Mouse (Mus musculus): ENCODE data around the gene Calr3.
A peak's percentile ranks its signal among the peaks of the same experiment; 100 is the strongest.

The Calr3 gene

DNA sequence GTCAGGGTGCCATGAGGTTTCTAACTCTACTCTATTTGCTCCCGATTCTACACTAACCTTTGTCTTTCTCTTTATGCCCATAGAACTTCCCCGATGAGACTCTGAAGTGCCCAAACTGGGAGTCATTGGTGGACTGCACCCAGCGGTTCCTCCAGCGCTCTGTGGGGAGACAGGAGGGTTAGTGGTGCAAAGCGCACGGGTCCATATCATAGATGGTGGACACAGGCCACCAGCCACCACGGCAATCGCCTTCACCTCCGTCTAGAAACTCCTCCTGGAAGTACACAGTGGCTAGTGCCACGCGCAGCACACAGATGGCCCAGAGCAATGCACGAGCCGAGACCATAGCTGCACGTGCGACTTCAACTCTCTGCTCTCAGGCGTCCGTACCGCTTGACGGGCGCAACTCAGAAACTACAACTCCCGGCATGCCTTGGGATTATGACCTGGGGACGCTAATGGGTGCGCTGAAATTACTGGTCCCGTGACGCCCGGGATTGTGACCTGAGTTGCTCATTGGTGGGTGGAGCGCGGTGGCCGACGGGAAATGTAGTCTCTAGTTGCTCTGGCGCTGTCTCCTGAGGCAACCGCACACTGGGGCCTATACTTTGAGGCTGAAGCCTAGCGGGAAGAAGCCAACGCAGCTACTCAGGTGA, at the start of gene Calr3, which contains the start of gene 1700030K09Rik:
TSS of gene Calr3 (minus strand) at position 533 of the 656 bp plus-strand sequence.
TSS of gene 1700030K09Rik (plus strand) at position 543 of the 656 bp plus-strand sequence.
- peak; percentile 99 for DNase-seq

DNA sequence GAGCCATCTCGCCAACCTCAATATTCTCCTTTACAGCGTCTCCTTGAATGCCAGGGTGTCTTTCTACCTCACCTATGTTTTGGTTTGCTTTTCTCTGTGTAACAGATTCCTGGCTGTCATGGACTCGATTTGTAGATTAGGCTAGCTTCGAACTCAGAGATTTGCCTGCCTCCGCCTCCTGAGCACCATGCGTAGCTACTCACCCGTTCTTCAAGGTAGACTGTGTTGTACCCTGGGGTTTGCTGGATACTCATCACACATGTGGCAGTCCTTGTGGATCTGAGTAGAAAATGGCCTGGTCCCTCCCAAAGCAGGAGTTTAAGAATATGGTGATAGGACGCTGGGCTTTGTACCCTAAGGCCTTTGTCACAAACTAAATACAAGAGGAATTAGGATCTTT, 49.7 kb upstream of the Calr3 start:
- no peak for DNase-seq

DNA sequence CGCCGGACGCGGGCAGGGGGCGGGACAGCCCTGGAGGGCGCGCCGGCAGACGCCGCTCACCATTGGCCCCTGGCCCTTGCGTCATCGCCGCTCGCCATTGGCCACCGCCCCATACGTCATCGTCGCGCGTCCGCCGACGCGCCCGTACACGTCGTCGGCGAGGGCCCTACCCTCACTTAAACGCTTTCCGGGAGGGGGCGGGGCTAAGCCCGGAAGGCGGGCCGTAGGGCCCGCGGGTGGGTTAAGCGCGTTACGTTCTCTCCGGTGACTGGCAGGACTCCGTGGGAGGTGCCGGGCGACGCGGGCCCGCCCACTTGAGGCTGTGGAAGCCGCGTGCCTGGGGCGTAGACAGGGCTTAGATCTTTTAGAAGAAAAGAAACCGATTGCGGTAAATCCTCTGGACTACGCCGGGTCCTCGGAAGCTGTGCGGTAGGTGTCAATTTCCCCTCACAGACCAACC, 49.0 kb upstream of the Calr3 start:
- peak; percentile 99 for DNase-seq

DNA sequence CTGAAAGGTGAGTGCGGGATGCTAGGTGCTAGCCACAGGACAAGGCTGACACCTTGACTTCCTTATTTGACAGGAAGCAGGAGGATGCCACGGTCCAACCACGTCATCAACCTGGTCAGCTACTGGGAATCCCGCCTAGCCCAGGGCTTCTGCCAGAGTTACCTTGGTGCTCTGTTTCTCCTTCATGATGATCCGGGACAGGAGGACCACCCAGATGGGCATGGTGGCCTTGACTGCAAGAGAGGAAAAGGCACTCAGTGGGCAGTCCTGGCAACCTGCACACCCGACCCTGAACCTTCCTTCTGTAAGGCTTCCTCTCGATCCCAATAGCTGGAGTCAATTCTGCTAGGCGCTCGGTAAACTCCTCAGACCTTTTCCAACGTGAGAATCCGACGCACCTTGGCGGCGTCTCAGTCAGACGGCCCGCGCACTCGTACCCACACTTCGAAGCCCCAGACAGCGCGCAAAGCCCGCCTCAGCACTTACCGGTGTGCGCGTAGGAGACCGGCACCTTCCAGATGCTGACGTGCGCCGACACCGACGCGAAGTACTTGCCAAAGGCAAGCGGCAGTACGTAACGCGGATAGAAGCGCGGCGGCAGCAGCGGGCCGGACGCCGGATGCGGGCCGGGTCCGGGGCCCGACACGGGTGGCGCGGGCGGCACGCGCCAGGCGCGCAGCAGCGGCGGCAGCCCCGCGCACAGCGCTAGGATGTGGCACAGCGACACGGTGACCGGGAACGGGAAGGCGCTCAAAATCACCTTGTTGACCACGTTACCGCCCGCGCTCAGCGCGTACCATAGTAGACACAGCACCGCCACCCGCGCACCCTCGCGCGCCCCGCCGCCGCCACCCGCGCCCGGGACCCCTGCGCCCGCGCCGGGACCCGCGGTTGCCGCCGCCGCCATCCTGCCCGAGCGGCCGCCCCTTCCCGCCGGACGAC, 48.3 kb upstream of the Calr3 start, which contains the start of gene Slc35e1:
TSS of gene Slc35e1 (minus strand) at position 935 of the 942 bp plus-strand sequence.
- DNase-seq = no peak

DNA sequence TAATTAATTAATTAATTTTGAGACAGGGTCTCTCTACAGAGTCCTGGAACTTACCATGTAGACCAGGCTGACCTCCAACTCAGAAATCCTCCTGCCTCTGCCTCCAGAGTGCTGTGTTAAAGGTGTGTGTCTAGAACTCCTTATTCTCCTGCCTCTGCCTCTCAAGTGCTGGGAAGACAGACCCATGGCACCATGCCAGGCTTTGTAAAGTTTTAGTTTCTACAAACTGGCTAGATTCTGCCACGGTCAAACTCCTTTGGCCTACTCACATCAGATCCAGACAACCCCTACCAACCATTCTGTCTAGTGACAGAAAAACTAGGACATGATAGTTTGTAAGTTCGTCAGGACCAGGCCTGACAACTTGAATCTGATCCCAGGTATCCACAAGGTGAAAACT, 47.3 kb upstream of the Calr3 start:
- DNase-seq = no peak

DNA sequence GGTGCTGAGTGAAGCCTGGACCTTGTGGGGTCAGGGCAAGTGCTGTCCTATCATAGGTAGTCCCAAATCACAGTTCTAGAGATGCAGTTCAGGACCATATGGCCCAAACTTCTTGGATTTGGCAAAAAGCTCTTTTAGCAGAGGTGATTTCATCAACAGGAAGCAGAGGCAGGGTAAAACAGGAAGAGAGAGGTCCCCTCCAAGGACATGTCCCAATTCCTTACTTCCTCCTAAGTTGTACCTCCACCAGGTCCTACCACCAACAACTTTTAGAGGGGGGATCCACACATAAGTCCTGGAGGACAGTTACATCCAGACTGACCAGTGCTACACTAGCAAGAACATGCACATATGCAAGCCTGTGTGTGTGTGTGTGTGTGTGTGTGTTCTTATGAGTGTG, 43.3 kb upstream of the Calr3 start:
- DNase-seq = no peak

DNA sequence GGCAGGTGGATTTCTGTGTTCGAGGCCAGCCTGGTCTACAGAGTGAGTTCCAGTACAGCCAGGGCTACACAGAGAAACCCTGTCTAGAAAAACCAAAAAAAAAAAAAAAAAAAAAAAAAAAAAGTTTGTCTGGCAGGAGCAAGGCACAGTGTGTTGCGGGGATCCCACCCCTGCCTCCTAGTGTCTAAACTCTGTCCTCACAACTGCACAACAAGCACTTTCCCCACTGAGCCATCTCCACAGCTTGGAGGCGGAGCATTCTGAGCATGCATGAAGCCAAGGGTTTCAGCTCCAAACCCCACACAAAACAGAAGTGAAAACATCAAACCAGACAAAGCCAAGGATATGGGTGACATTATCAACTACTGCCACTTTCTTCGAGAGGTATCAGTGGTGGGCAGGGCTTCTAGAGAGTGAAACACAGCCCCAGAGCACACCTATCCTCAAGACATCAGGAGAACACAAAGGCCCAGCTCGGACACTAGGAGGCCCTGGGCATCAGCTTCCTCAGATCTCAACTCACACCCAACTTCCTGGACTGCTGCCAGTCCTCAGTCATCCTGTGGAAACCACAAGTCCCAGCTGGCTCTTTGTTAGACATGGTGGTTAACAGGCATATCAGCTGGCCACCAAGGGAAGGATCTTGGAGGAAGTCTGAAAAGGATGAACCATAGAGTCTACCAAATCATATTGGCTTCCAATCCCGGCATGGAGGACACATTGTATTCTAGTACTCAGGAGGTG, 42.0 kb upstream of the Calr3 start:
- DNase-seq = peak; percentile 76

DNA sequence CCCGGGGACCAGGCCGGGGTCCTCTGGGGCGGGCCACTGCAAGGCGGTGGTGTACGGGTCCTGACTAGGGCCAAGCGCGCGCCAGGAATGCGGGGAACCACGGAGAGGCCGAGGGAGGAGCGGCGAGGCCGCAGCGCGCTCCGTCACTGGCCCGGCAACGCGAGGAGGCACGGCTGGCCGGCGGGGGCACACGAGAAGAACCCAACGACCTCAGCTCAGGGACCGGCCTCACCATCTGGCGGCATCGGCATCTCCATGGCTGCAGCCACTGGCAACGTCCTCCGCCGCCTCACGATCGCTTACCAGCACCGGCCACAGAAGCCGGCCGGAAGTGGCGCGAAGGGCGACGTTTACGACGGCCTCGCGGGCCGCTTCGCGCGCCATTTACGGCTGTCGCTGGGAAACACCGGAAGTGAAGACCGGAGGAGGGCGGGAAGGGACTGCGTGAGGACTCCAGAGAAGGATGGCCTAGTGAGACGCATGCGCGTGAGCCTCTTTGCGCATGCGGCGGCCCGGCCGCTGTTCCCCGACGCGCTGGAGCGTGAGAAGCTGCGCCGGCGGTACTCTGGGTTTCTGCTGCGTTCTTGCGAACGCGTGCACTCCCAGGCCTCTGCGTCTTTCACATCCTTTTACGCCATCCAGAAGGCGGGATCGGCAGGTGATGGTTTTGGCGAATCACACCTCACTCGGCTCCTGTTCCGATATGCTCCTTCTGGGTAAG, 31.3 kb upstream of the Calr3 start, which contains the start of gene Cherp:
TSS of gene Cherp (minus strand) at position 401 of the 721 bp plus-strand sequence.
- peak; percentile 99 for DNase-seq

DNA sequence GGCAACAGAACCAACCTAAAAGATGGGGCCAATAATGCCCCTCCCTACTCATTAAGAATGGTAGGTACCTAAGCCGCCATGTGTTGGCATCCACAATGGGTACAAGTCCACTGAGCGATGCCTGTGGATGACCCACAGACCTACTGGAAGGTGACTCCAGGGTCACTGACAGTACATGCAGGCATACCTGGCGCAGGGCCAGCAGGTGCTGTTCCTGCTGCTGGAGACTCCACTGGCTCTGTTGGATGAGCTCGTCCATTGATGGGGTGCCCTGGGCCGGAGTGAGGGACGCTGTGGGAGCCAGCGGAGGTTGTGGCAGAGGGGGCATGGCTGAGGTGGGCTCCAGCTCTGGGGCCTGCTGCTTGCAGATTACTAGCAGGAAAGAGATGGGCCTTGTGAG, 27.0 kb upstream of the Calr3 start:
- DNase-seq = no peak

DNA sequence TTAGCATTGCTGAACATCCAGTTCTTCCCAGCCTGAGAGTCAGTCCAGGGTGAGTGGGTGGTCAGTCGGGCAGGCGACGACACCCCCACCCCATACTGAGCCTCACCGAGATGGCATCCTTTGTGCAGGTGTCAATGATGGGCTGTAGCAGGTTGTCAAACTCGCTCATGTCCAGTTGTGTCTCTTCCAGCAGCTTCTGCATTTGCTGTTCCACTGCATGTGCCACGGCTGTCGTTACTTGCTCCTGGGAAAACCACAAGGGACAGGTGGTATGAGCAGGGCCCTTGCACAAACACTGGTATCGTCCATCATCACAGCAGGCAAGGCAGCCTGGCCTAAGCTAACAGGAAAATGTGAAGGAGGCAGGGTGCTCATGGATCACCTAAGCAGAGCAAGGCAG, 26.3 kb upstream of the Calr3 start:
- DNase-seq = no peak

DNA sequence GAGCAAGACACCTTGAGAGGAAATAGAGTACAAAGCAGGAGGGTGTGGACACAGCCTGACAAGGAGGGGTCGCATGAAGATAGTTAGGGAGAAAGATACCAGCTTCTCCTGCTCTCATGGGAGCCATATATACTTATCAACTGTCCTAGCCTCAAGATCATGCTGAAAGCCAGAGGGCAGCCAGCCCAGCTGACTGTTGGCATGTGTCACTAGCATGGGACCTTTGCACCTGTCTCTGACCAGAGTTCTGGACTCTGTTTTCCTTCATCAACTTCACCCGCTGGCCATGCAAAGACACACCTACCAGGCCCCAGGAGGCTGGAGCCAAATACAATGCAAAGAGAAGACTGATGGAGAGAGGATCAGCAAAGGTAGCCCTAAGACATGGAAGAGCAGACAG, 25.6 kb upstream of the Calr3 start:
- no peak for DNase-seq

DNA sequence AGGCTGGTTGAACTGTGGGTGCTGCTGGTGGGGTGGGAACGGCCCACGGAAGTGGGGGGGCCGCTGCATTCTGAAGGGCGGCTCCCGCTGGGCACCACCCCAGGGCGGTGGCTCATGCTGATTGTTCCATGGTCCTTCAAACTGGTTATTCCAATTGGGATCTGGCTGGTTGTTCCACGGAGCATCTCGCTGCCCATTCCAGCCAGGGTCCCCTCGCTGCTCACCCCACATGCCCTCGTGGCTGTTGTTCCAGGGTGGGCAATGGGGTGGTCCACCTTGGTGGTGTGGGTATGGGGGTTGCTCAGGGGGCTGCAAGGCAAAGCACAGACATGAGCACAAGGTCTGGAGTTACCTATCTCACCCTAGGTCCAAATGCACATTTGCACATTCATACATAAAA, 20.5 kb upstream of the Calr3 start:
- no peak for DNase-seq

DNA sequence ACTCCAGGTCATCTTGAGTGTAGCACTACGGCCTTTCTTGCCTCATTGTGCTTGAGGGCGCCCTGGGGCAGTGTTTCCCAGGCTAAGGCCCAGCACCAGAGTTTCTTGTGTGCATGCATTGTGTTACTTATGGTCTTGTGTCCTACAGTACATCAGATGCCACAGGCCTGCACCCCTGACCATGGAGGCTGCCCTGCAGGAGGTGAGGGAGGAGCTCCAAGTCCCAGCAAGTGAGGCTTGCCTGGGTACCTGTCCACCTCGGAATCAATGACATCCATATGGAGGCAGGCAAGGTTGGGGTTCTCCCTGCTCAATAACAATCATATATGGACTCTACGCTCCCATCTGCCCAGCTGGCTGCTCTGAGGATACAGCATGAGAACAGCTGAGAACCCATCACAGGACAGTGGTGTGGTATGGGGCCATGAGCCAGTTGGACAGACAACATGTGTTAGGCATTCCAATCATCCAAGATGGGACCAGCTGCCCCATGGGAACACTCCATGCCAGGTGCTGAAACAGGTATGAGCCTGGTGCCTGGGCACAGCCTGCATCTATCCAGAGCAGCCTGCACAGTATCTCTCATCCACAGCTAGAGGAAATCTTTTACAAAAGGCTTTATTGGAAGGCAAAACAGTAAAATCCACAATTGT, 16.3 kb upstream of the Calr3 start:
- no peak for DNase-seq

DNA sequence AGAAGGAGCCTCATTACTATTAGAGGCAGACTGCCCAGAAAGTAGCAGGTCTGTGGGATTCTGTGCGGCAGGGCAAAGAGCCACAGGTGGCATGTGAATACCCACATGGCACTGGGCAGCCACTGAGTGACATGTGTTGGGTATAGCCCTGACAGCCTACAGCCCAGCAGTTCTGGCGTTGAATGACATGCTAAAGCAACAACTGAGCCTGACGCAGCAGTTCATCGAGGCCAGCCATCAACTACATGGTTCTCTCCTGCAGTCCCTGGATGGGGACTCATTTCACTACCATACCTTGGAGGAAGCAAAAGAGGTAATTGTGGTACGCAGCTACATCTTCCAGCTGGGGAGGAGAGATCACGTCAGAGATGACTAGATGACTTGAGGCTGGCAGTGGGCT, 14.8 kb upstream of the Calr3 start:
- no peak for DNase-seq

DNA sequence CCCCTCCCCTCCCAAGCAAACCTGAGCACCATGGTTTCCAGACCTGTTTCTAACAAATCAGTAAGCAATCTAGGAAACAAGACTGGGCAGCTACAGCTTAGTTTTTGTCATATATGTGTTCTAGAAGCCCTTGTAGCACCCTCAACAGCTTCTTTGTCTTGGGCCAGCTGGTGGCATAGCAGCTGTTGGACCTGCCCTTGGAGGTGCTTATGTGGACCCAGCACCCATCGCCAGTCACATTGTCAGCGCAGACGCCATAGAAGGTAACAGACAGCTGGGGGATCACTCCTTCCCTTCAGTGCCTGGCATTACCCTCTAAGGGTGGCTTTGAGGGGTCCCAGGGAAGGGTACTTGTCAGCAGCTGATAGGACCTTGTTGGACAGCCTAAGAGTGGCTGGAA, 14.1 kb upstream of the Calr3 start:
- no peak for DNase-seq

DNA sequence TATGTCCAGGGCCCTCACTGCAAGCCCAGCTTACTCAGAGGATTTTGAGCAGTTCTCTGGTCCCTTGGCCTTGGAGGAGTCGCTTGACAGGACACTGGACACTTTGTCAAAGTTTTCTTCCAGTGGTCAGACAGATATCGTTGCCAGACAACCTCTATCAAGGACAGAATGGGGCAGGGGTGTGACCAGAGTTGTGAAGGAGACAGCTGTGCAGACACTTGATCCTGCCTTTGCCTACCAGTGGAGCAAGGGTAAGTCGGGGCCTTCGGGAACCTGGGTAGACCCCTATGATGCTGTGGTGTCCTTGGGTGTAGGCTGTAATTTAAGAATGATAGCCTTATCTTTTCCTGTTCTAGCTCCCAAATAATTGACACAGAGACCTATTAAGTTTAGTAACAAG, 11.6 kb upstream of the Calr3 start:
- DNase-seq = no peak

DNA sequence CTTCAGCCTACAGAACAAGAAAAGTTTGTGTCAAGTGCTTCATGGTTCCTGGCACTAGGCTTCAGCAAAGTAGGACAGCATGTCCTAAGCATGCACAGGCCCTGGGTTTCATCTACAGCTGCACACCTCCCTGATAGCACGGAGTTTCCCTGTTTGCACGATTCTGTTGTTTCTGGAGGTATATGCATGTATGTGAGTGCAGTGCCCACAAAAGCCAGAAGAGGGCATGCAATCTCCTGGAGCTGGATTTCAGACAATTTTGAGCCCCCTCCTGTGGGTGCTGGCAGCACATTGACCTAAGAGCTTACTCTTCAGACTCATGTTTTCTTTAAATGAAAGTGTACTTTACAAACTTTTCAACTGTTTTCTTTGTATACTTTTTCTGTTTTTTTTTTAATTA, 10.2 kb upstream of the Calr3 start:
- DNase-seq = no peak

DNA sequence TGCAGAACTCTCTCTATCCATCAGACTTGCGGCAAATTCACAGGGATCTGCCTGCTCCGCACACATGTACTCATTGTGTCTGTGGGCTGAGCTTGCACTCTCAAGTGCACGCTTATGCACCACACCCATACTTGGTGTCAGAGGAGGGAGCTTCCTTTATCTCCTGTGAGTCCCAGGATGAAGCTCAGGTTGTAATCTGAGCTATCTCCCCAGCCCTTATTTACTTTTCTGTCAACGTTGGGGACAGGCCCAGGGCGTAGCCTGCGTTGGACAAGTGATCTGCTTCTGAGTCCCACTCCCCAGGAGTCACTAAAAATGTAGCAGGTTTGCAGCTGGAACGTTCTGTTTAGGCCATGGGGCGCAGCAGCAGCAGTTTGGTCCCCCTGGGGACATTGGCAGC, 7.8 kb upstream of the Calr3 start:
- DNase-seq = no peak

DNA sequence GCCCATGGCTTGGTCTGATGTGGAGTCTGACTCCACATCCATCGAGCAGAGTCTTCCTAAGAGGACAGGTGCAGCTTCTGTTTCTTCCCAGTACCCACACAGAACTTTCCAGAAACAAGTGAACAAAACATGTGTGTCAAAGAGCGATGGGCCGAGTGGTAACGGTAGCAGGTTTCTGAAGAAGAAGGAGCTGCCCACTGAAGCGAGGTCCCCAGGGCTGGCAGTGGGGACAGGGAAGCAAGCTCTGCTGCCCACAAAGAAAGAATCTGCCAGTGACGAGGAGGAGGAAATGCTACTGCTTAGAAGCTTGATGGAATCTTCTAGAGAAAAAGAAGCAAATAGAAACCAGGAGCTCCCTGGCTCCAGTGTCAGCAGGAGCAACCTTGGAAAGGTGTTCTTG, 1.4 kb upstream of the Calr3 start:
- no peak for DNase-seq

DNA sequence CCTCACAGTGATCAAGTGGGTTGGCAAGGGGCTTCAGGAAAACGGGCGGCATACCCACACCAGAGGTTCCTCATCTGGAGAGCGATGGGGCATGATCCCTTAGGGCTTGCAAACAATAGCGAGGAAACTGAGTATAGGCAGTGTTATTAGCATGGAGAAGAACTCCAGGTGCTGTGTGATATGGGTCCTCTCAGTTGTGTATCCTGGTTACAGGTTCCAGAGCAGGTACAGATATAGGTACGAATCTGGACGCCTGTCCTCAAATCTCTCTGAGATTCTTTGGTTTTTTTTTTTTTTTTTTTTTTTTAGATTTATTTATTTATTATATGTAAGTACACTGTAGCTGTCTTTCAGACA, 302 bp upstream of the Calr3 start:
- no peak for DNase-seq

DNA sequence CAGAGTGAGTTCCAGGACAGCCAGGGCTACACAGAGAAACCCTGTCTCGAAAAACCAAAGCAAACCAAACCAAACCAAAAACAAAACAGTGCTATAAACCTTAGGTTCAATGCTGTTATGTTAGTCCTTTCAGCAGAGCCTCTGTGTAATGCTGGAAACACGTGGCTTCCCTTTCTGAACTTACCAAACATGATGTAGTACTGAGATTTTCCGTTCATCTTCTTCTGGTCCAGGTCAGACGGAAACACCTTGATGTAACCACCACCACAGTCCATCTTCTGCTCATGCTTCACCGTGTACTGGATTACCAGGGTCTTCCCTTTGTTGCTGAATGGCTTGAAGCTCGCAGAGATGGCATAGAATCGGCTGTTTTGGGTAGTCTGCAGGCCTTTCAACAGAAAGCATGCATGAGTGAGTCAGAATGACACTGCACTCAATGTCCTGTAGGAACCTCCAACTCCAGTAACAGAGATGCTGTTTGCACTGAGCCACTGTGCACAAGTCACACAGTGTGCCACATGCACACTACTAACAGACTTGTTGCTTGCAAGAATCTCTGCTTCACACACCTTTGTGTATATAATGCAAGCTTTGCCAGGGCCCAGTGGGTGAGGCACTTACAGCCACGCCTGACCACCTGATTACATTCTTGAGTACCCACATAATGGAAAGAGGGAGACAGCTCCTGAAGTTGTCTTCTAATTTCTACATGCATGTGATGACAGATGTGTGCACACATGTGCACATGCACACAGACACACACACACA, 5.2 kb downstream of the Calr3 start:
- no peak for DNase-seq

Measured in layer of hippocampus, adult 9-11 months (tissue).